Mouse (Mus musculus) CH12.LX (cell line): ENCODE measurements around the gene Taar1.

Experiments used
- CTCF ChIP-seq, 2 experiments: IDR thresholded peaks in 1 of 2; conservative IDR thresholded peaks in 1 of 2; 2 replicates each; pipeline ENCODE4 v1.5.1; 2011 to 2012; ENCODE audit warnings: low read depth in 2 of 2, low read length in 2 of 2, improper control_type of control experiment in 1 of 2, inconsistent platforms in 1 of 2, mild to moderate bottlenecking in 1 of 2, moderate library complexity in 1 of 2
- E2F4 ChIP-seq: IDR thresholded peaks from 2 replicates; pipeline ENCODE4 v1.6.1; 2011; ENCODE audit warnings: low read depth, low read length, improper control_type of control experiment; ENCODE audit not compliant: insufficient replicate concordance
- MAFK ChIP-seq: IDR thresholded peaks from 2 replicates; pipeline ENCODE4 v1.6.1; 2011; ENCODE audit warnings: low read length, improper control_type of control experiment; ENCODE audit not compliant: insufficient replicate concordance
- MAX ChIP-seq: IDR thresholded peaks from 2 replicates; pipeline ENCODE4 v1.6.1; 2011; ENCODE audit warnings: low read length, improper control_type of control experiment
- POLR2AphosphoS2 ChIP-seq: IDR thresholded peaks from 2 replicates; pipeline ENCODE4 v1.6.1; 2011; ENCODE audit warnings: low read depth, low read length, improper control_type of control experiment

DNA sequence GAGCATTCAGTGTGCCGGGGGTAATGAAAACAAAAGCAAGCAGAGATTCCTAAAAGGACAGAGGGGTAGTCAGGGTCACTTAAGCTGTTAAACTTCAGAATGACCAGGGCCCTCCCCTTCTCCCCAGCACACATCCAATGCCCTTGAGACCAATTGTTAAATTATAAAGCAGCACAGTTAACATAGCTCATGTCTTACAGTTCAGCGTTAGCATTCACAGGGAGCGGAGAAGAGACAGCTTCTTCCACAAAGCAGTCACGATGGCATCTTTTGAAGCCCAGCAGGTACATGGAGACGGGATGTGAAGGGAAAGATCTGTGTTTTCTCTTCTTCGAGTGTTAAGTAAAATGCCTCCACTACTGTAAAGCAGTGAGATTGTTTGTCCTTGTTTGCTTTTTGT, 18.2 kb downstream of the Taar1 start, which contains the start of gene Taar2:
- TF ChIP-seq POLR2AphosphoS2 (no peak), E2F4 (no peak), CTCF (conservative IDR thresholded peaks at IDR 0.05 in 1 of 2, IDR thresholded peaks at IDR 0.05 in 1 of 2; ENCODE audit: low read depth in 2 of 2, low read length in 2 of 2) (no peak), MAFK (no peak), MAX (no peak)
